Mouse (Mus musculus) ES-E14 (cell line): Measurements from ENCODE around the gene Map7d1.

Source experiments
- CHD2 ChIP-seq: IDR thresholded peaks from 2 replicates; pipeline ENCODE4 v1.6.1; 2014; ENCODE audit warnings: mild to moderate bottlenecking, low read depth, low read length, inconsistent platforms
- HCFC1 ChIP-seq: IDR thresholded peaks from 2 replicates; pipeline ENCODE4 v1.6.1; 2012; ENCODE audit warnings: low read length, inconsistent platforms, borderline replicate concordance; ENCODE audit not compliant: insufficient read depth
- MAFK ChIP-seq: IDR thresholded peaks from 2 replicates; pipeline ENCODE4 v1.6.1; 2014; ENCODE audit warnings: mild to moderate bottlenecking, low read depth, low read length, inconsistent platforms; ENCODE audit not compliant: insufficient read depth
- ZC3H11A ChIP-seq: IDR thresholded peaks from 2 replicates; pipeline ENCODE4 v1.6.1; 2012; ENCODE audit warnings: low read depth, mild to moderate bottlenecking, inconsistent platforms, low read length, borderline replicate concordance
- ZNF384 ChIP-seq: IDR thresholded peaks from 2 replicates; pipeline ENCODE4 v1.6.1; 2012; ENCODE audit warnings: low read depth, low read length, inconsistent platforms

DNA sequence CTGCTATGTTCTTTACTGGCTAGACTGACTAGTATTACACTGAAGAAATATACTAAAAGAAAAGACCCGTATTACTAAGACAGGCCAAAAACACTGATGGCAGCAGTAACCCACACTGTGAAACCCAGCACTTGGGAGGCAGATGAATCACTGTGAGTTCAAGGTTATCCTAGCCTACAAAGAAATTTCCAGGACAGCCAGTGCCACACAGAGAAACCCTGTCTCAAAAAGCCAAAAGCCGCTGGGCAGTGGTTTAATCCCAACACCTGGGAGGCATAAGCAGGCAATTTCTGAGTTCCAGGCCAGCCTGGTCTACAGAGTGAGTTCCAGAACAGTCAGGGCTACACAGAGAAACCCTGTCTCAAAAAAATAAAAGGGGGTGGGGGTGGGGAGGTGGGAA is 65.5 kb downstream of the Map7d1 start:
- TF ChIP-seq ZC3H11A (no peak), ZNF384 (no peak), CHD2 (no peak), MAFK (no peak), HCFC1 (no peak)
